Mouse (Mus musculus) neural tube, embryonic 11.5 days (tissue): Measurements from ENCODE around the gene Sacm1l. TPM values are rescaled to one million over a fixed set of nuclear protein-coding genes. Genes with fewer than 3 reads are reported as not detected.
A peak's percentile ranks its signal among the peaks of the same experiment; 100 is the strongest.

ENCODE experiments used
- ATAC-seq: fragments of 200-750 bp; cut with Nextera tagmentation; 2 replicates; pipeline ENCODE4 v1.8.0; 2017; ENCODE audit warnings: moderate number of reproducible peaks, mild to moderate bottlenecking, moderate TSS enrichment, moderate library complexity; ENCODE audit not compliant: insufficient read depth, low FRiP score, low TSS enrichment
- DNase-seq: peaks from one replicate; pipeline ENCODE4 v3.0.0-alpha.2; 2015; ENCODE audit warnings: low spot score
- H3K27ac ChIP-seq: fragments of 300-500 bp; sonication (generic); 2 replicates; pipeline ENCODE4 v1.5.1; 2014; ENCODE audit warnings: low read depth, mild to moderate bottlenecking, low read length
- H3K27me3 ChIP-seq: fragments of 300-500 bp; sonication (generic); 2 replicates; pipeline ENCODE4 v1.6.1; 2014; ENCODE audit warnings: mild to moderate bottlenecking, low read length, mixed read lengths; ENCODE audit not compliant: control insufficient read depth, insufficient read depth
- H3K36me3 ChIP-seq: fragments of 300-500 bp; sonication (generic); 2 replicates; pipeline ENCODE4 v1.6.1; 2014; ENCODE audit warnings: mild to moderate bottlenecking, low read length, moderate library complexity, mixed read lengths; ENCODE audit not compliant: control insufficient read depth, insufficient read depth
- H3K4me1 ChIP-seq: fragments of 300-500 bp; sonication (generic); 2 replicates; pipeline ENCODE4 v1.6.1; 2014; ENCODE audit warnings: low read length, mixed read lengths; ENCODE audit not compliant: control insufficient read depth, insufficient read depth
- H3K4me2 ChIP-seq: fragments of 300-500 bp; sonication (generic); 2 replicates; pipeline ENCODE4 v1.6.1; 2014; ENCODE audit warnings: low read depth, mild to moderate bottlenecking, moderate library complexity
- H3K4me3 ChIP-seq: fragments of 300-500 bp; sonication (generic); 2 replicates; pipeline ENCODE4 v1.5.1; 2014; ENCODE audit warnings: low read depth, low read length
- H3K9ac ChIP-seq: fragments of 300-500 bp; sonication (generic); 2 replicates; pipeline ENCODE4 v1.6.1; 2014; ENCODE audit warnings: mild to moderate bottlenecking, low read length
- H3K9me3 ChIP-seq: fragments of 300-500 bp; sonication (generic); 2 replicates; pipeline ENCODE4 v1.6.1; 2016; ENCODE audit warnings: low read length; ENCODE audit not compliant: control insufficient read depth
- WGBS: fragments of 180-500 bp; shearing (Covaris S2); extraction: QIAGEN DNeasy Blood & Tissue Kit; methylation state at CpG from one replicate; pipeline ENCODE4 v1.1.7; 2014; 5-methylcytosine and 5-hydroxymethylcytosine counted together
- polyA plus RNA-seq: library from polyadenylated mRNA; unstranded; fragments of >200 nt; fragmentation: Nextera tagmentation; extraction: Ambion mirVana; gene quantifications from 2 replicates; pipeline ENCODE4 v1.2.1, GENCODE M21; 2014

The Sacm1l gene
- polyA plus RNA-seq: 52.4 and 56.3 TPM in 2 replicates

DNA sequence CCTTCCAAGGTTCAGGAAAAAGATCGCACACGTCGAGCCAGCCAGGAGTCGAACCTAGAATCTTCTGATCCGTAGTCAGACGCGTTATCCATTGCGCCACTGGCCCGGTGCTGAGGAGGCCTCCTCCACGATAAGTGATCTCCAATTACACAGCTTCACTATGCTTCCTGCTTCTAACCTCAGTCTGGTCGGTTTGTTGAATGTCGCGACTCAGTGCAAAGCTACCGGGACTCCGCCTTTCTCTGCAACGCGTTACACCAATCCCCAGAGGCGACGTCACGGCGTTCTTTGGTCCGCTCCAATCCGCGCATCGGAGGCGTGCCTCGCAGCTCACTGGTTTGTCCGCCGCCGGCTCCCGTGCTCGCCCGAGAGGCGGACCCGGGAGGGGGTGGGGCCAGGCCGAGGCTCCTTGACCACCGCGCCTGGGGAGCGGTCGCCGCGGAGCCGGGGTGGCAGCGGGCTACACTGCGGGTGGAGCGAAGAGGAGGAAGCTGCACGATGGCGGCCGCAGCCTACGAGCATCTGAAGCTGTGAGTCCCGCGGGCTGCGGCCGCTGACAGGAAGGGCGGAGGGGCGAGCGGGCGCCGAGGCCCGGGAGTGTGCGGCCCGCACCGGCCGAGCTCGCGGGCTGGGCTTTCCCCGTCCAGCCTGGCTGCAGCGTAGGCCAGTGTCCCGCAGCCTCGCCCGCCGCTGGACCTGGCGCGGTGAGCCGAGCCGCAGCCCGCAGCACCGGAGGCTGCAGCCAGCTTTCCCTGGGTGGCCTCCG is at the start of gene Sacm1l:
Sacm1l (plus strand) TSS at position 368 of the 766 bp plus-strand sequence.
- peaks cover 7% of the 10 kb centered on the region for H3K4me1 ChIP-seq
- ATAC-seq (peak; percentile 99), DNase-seq (peak; percentile 99)
- peak within 1 kb of the TSS; percentile 79 for H3K4me3 ChIP-seq
- H3K27me3 ChIP-seq: no peaks in the 10 kb centered on the region
- peak within 1 kb of the TSS; percentile 92 for H3K27ac ChIP-seq
- H3K9me3 ChIP-seq: no peaks in the 10 kb centered on the region
- H3K36me3 ChIP-seq: no peaks in the 10 kb centered on the region
- H3K4me2 ChIP-seq: peak within 1 kb of the TSS; percentile 61
- peak within 1 kb of the TSS; percentile 89 for H3K9ac ChIP-seq
- WGBS: under 1% methylated on average over 78 of the region's 79 CpGs

DNA sequence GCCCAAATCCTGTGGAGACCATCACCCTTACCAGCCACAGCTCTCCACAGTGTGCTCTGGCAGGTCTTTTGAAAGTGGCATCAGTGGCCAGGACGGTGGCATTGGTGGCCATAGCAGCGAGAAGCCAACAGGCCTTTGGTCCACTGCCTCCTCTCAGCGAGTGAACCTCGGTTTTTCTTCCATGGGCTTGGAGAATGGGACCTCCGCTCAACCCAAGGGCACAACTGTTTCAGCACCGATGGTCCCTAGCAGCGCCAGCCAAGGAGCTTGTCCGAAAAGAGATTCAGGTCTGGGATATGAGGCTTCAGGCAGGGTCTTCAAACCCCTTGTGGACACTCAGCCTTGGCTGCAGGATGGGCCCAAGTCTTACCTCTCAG is 49.7 kb upstream of the Sacm1l start:
- DNase-seq: no peak

DNA sequence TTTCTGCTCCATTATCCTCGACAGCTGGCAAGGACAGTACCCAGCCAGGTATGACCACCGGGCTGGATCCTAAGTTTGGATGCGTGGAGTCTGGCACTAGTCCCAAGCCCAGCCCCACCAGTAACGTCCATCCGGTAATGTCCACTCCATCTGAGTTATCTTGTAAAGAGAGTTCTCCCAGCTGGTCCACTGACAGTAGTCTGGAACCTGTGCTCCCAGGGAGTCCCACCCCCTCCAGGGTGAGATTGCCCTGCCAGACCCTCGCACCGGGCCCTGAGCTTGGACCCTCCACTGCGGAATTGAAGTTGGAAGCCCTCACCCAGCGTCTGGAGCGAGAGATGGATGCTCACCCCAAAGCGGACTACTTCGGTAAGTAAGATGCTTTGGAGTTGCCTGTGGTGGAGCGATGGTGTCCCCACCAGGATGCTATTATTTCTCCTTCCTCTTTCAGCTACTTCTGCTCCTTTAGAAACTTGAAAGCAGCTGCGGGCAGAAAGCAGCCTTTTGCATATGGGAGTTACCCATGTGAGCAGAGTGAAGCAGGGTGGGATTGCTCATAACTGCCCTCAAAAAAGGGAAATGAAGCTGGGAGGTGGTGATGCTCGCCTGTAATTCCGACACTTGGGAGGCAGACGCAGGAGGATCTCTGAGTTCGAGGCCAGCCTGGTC is 49.2 kb upstream of the Sacm1l start:
- H3K27me3 ChIP-seq: no peaks in the 10 kb centered on the region
- no peaks in the 10 kb centered on the region for H3K9me3 ChIP-seq
- H3K4me3 ChIP-seq: peak overlapping the region; percentile 1; the same call in 1 of the 2 replicates
- H3K4me2 ChIP-seq: peak overlapping the region; percentile 53
- peaks cover 23% of the 10 kb centered on the region for H3K4me1 ChIP-seq
- ATAC-seq (no peak), DNase-seq (no peak)
- peaks cover 5% of the 10 kb centered on the region; the same call in 1 of the 2 replicates for H3K36me3 ChIP-seq
- 84% methylated on average over 18 of the region's 18 CpGs for WGBS
- no peak overlapping the region for H3K27ac ChIP-seq
- H3K9ac ChIP-seq: no peak overlapping the region

More for the DNA sequence above, 49.7 kb upstream of the Sacm1l start:
- H3K27ac ChIP-seq: no peak overlapping the region
- WGBS: 93% methylated on average over 8 of the region's 8 CpGs
- no peak for ATAC-seq
- H3K36me3 ChIP-seq: peaks cover 5% of the 10 kb centered on the region; the same call in 1 of the 2 replicates
- H3K27me3 ChIP-seq: no peaks in the 10 kb centered on the region
- H3K4me3 ChIP-seq: peak overlapping the region; percentile 54; the same call in 1 of the 2 replicates
- peak overlapping the region; percentile 53 for H3K4me2 ChIP-seq
- H3K9me3 ChIP-seq: no peaks in the 10 kb centered on the region
- peak overlapping the region; percentile 77; the same call in 1 of the 2 replicates for H3K9ac ChIP-seq
- H3K4me1 ChIP-seq: peaks cover 23% of the 10 kb centered on the region

DNA sequence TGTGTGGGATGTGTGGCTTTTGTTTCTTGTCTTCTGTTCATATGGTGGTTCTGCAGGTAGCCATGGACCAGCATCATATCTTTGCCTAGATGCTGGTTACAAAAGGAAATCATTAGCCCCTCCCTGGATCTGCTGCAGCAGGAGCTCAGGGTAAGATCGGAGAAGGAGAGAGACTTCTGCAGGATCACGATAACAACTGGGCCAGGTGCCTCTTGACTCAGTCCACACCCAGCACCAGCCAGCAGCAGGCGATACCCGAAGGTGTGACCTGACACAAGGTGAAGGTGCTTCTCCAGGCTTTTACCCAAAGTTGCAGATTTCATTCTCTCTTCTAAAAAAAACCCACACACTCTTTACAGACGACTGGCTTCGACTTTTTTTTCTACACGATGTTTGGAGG is 48.4 kb upstream of the Sacm1l start:
- no peaks in the 10 kb centered on the region for H3K27me3 ChIP-seq
- peaks cover 23% of the 10 kb centered on the region for H3K4me1 ChIP-seq
- no peak for ATAC-seq
- peak overlapping the region; percentile 53 for H3K4me2 ChIP-seq
- H3K27ac ChIP-seq: no peak overlapping the region
- no peak for DNase-seq
- H3K36me3 ChIP-seq: peaks cover 5% of the 10 kb centered on the region; the same call in 1 of the 2 replicates
- peak overlapping the region; percentile 1; the same call in 1 of the 2 replicates for H3K4me3 ChIP-seq
- WGBS: 81% methylated on average over 7 of the region's 7 CpGs
- no peak overlapping the region for H3K9ac ChIP-seq
- no peaks in the 10 kb centered on the region for H3K9me3 ChIP-seq

DNA sequence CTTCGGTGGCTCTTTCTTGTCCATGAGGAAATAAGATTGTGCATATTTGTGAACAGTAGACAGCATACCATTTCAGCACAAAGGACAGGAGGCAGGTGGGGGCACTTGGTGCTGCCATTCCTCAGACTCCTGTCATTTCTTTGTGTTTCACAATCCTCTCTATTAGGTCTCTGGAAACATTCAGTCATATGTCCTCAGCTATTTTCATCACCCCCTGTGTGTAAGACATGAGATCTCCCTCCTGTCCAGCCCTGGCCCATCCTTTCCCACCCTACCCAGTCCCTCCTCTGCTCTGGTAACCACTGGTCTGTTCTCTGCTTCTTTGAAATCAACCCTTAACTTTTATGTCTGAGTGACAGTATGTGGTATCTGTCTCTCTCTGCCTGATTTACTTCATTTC is 46.0 kb upstream of the Sacm1l start:
- no peak overlapping the region for H3K4me2 ChIP-seq
- no peak for DNase-seq
- no peak overlapping the region for H3K27ac ChIP-seq
- H3K27me3 ChIP-seq: no peaks in the 10 kb centered on the region
- H3K36me3 ChIP-seq: peaks cover 5% of the 10 kb centered on the region
- no peak overlapping the region for H3K4me3 ChIP-seq
- H3K9ac ChIP-seq: no peak overlapping the region
- 92% methylated on average over 1 of the region's 1 CpGs for WGBS
- H3K4me1 ChIP-seq: peaks cover 20% of the 10 kb centered on the region
- no peaks in the 10 kb centered on the region for H3K9me3 ChIP-seq
- no peak for ATAC-seq

DNA sequence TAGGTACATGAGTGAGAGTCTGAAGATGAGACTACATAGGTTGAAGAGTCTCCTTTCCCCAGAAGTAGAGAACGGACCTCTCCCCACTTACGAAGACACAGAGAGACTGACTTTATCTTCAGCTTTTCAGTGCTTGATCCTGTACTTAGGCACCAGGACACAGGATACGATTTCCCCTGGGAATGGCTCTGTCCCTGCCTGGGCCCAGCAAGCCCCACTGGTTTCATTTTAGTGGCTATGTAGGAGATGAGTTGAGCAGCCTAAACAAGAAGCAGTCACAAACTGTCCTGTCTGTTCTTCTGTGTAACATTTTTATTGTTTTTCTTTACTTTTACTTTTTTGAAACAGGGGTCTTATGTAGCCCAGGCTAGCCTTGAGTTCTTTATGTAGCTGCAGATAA is 44.7 kb upstream of the Sacm1l start:
- no peaks in the 10 kb centered on the region for H3K9me3 ChIP-seq
- DNase-seq: no peak
- peaks cover 5% of the 10 kb centered on the region for H3K36me3 ChIP-seq
- no peaks in the 10 kb centered on the region for H3K27me3 ChIP-seq
- H3K4me1 ChIP-seq: peaks cover 14% of the 10 kb centered on the region
- no peak overlapping the region for H3K4me2 ChIP-seq
- H3K4me3 ChIP-seq: no peak overlapping the region
- no peak overlapping the region for H3K9ac ChIP-seq
- H3K27ac ChIP-seq: no peak overlapping the region
- 91% methylated on average over 3 of the region's 3 CpGs for WGBS
- no peak for ATAC-seq

DNA sequence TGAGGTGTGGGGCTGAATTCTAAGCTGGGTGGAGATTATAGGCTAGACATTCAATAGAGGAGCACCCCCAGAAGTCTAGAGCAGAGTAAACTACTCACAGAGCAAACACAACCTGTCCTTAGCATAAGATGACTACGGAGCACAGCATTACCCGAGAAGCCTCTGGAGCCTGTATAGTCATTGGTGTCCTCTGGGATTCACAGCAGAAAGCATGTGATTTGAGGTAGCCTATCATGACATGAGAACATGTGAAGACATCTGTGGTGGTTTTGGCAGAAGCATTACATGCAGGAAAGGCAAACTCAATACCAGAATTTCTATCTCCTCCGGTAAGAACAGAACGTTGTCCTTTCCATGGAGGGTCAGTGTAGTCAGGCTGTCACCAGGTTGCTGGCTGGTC is 44.0 kb upstream of the Sacm1l start:
- no peaks in the 10 kb centered on the region for H3K27me3 ChIP-seq
- no peak overlapping the region for H3K4me2 ChIP-seq
- H3K36me3 ChIP-seq: peaks cover 5% of the 10 kb centered on the region
- H3K9ac ChIP-seq: no peak overlapping the region
- H3K4me1 ChIP-seq: peaks cover 7% of the 10 kb centered on the region
- no peak overlapping the region for H3K4me3 ChIP-seq
- no peak overlapping the region for H3K27ac ChIP-seq
- WGBS: 94% methylated on average over 4 of the region's 4 CpGs
- no peaks in the 10 kb centered on the region for H3K9me3 ChIP-seq
- DNase-seq: no peak
- no peak for ATAC-seq

DNA sequence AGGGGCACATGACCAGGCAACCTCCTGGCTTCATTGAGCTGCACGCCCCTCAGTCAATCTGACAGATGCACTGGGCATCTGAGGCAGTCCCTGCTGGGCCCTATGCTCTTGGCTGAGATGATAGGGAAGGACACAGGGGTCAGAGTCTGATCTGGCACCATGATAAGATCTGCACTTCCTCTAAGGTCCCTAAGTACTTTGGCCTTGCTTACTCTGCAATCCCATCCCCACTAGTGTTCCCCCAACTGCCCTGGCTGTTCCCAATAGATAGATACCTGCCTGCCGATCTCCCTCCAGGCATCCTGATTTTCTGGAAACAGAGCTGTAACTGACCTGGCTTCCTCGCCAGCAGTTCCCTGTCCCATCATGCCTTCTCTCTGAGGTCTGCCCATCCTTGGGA is 42.9 kb upstream of the Sacm1l start:
- ATAC-seq: no peak
- Histone ChIP-seq H3K27ac (no peak overlapping the region), H3K36me3 (peaks cover 2% of the 10 kb centered on the region), H3K4me3 (no peak overlapping the region), H3K27me3 (no peaks in the 10 kb centered on the region), H3K4me2 (no peak overlapping the region), H3K9ac (no peak overlapping the region), H3K9me3 (no peaks in the 10 kb centered on the region), H3K4me1 (no peaks in the 10 kb centered on the region)
- DNase-seq: no peak
- 80% methylated on average over 3 of the region's 3 CpGs for WGBS
